ENCODE assay signal across 47 mouse cellular contexts in genomic region chr2:122171292-122171691, GRCm38 (mm10). TPM values are rescaled to one million over a fixed set of nuclear protein-coding genes. Genes with fewer than 3 reads are reported as not detected.
"Had no signal": no experiment of that assay in that cellular context is flagged by ENCODE, and none has a peak within 500 bp of the region (broad histone marks: within the 10 kb centered on the region; RNA-seq: fewer than 3 reads in every experiment).

No protein-coding gene starts in this region.

- H3K4me1 ChIP-seq: limb, embryonic 10.5 days; limb, embryonic 12.5 days; limb, embryonic 13.5 days; limb, embryonic 15.5 days; liver, embryonic 12.5 days; liver, embryonic 13.5 days; liver, embryonic 15.5 days; lung, embryonic 15.5 days; midbrain, embryonic 10.5 days; midbrain, embryonic 12.5 days; midbrain, embryonic 13.5 days; midbrain, embryonic 15.5 days; neural tube, embryonic 12.5 days had no signal

- H3K4me3 ChIP-seq: limb, embryonic 10.5 days; limb, embryonic 12.5 days; limb, embryonic 13.5 days; limb, embryonic 15.5 days; liver, embryonic 12.5 days; liver, embryonic 13.5 days; liver, embryonic 15.5 days; lung, embryonic 15.5 days; megakaryocyte, embryonic 14.5 days; midbrain, embryonic 10.5 days; midbrain, embryonic 12.5 days; midbrain, embryonic 13.5 days; midbrain, embryonic 15.5 days; myocyte; neural tube, embryonic 12.5 days had no signal

- H3K27ac ChIP-seq: limb, embryonic 10.5 days; limb, embryonic 12.5 days; limb, embryonic 13.5 days; limb, embryonic 15.5 days; liver, embryonic 12.5 days; liver, embryonic 13.5 days; liver, embryonic 14.5 days; liver, embryonic 15.5 days; lung, embryonic 15.5 days; macrophage; midbrain, embryonic 10.5 days; midbrain, embryonic 12.5 days; midbrain, embryonic 13.5 days; midbrain, embryonic 15.5 days; neural tube, embryonic 12.5 days had no signal

- DNase-seq: left cerebral cortex, postnatal 4 days; liver; liver, embryonic 13.5 days; liver, postnatal 0 days; lung, adult 18-20 months; lung, adult 2 months; lung, embryonic 14.5 days; lung, postnatal 14 days; lung, postnatal 36 days; lung, postnatal 4 days; midbrain, embryonic 14.5 days had no signal

- H3K36me3 ChIP-seq: limb, embryonic 10.5 days; limb, embryonic 12.5 days; limb, embryonic 13.5 days; limb, embryonic 15.5 days; liver, embryonic 12.5 days; liver, embryonic 13.5 days; liver, embryonic 15.5 days; lung, embryonic 15.5 days; midbrain, embryonic 10.5 days; midbrain, embryonic 12.5 days; midbrain, embryonic 13.5 days; midbrain, embryonic 15.5 days; neural tube, embryonic 12.5 days had no signal

- H3K27me3 ChIP-seq: limb, embryonic 12.5 days; limb, embryonic 13.5 days; limb, embryonic 15.5 days; liver, embryonic 12.5 days; liver, embryonic 13.5 days; liver, embryonic 15.5 days; lung, embryonic 15.5 days; megakaryocyte, embryonic 14.5 days; midbrain, embryonic 12.5 days; midbrain, embryonic 13.5 days; midbrain, embryonic 15.5 days; neural tube, embryonic 12.5 days had no signal

- H3K9ac ChIP-seq: limb, embryonic 12.5 days; limb, embryonic 13.5 days; limb, embryonic 15.5 days; liver, embryonic 12.5 days; liver, embryonic 13.5 days; liver, embryonic 14.5 days; liver, embryonic 15.5 days; liver, postnatal 0 days; lung, embryonic 14.5 days; lung, embryonic 15.5 days; midbrain, embryonic 12.5 days; midbrain, embryonic 13.5 days; midbrain, embryonic 15.5 days; neural tube, embryonic 12.5 days had no signal

- H3K9me3 ChIP-seq: limb, embryonic 10.5 days; limb, embryonic 12.5 days; limb, embryonic 13.5 days; limb, embryonic 15.5 days; liver, embryonic 12.5 days; liver, embryonic 13.5 days; liver, embryonic 15.5 days; lung, embryonic 15.5 days; megakaryocyte, embryonic 14.5 days; midbrain, embryonic 10.5 days; midbrain, embryonic 12.5 days; midbrain, embryonic 13.5 days; midbrain, embryonic 15.5 days; neural tube, embryonic 12.5 days had no signal

RNA-seq across cellular contexts. Expression of gene Trim69, which starts 10.8 kb away (rescaled TPM):
- total RNA-seq: left cerebral cortex, adult 8-10 months; left cerebral cortex, postnatal 10 days; left cerebral cortex, postnatal 14 days; left cerebral cortex, postnatal 25 days; left cerebral cortex, postnatal 36 days; left cerebral cortex, postnatal 4 days; megakaryocyte progenitor cell, adult 5-6 weeks; megakaryocyte, adult 5-6 weeks; midbrain, postnatal 0 days; monocyte, adult 5-6 weeks had no signal
- polyA plus RNA-seq: limb, embryonic 11.5 days; limb, embryonic 12.5 days; limb, embryonic 13.5 days; liver, embryonic 11.5 days; liver, embryonic 12.5 days; liver, embryonic 13.5 days; liver, embryonic 15.5 days; liver, postnatal 0 days; lung, embryonic 14.5 days; lung, embryonic 15.5 days; lung, postnatal 0 days; midbrain, embryonic 10.5 days; midbrain, embryonic 11.5 days; midbrain, embryonic 12.5 days; midbrain, embryonic 13.5 days; midbrain, embryonic 14.5 days; midbrain, embryonic 15.5 days; midbrain, embryonic 16.5 days; midbrain, postnatal 0 days; neural tube, embryonic 11.5 days; neural tube, embryonic 12.5 days had no signal

RNA-seq across cellular contexts. Expression of gene Patl2, which starts 14.7 kb away (rescaled TPM):
- total RNA-seq: left cerebral cortex, postnatal 25 days; left cerebral cortex, postnatal 36 days; left cerebral cortex, postnatal 4 days; megakaryocyte, adult 5-6 weeks; megakaryocyte-erythroid progenitor cell, adult 5-6 weeks; monocyte, adult 5-6 weeks had no signal
- polyA plus RNA-seq: limb, embryonic 10.5 days; limb, embryonic 11.5 days; limb, embryonic 12.5 days; limb, embryonic 13.5 days; limb, embryonic 15.5 days; liver, adult 2 months; lung, adult 2 months; lung, embryonic 14.5 days; lung, embryonic 15.5 days; lung, embryonic 16.5 days; lung, postnatal 0 days; midbrain, embryonic 10.5 days; midbrain, embryonic 11.5 days; midbrain, embryonic 12.5 days; midbrain, embryonic 13.5 days; midbrain, embryonic 14.5 days; midbrain, embryonic 15.5 days; midbrain, embryonic 16.5 days; neural tube, embryonic 11.5 days; neural tube, embryonic 12.5 days had no signal

RNA-seq across cellular contexts. Expression of gene Terb2, which starts 14.8 kb away (rescaled TPM):
- total RNA-seq: left cerebral cortex, adult 8-10 months; left cerebral cortex, postnatal 10 days; left cerebral cortex, postnatal 14 days; left cerebral cortex, postnatal 25 days; left cerebral cortex, postnatal 36 days; left cerebral cortex, postnatal 4 days; liver, adult 2 months; megakaryocyte progenitor cell, adult 5-6 weeks; megakaryocyte, adult 5-6 weeks; megakaryocyte-erythroid progenitor cell, adult 5-6 weeks; midbrain, postnatal 0 days had no signal
- polyA plus RNA-seq: limb, embryonic 10.5 days; limb, embryonic 11.5 days; limb, embryonic 12.5 days; limb, embryonic 13.5 days; limb, embryonic 14.5 days; limb, embryonic 15.5 days; liver, adult 2 months; liver, embryonic 11.5 days; liver, embryonic 12.5 days; liver, embryonic 13.5 days; liver, embryonic 14.5 days; liver, embryonic 15.5 days; liver, embryonic 16.5 days; liver, postnatal 0 days; lung, adult 2 months; lung, embryonic 14.5 days; lung, embryonic 15.5 days; lung, embryonic 16.5 days; lung, postnatal 0 days; macrophage; midbrain, embryonic 10.5 days; midbrain, embryonic 11.5 days; midbrain, embryonic 12.5 days; midbrain, embryonic 13.5 days; midbrain, embryonic 14.5 days; midbrain, embryonic 15.5 days; midbrain, embryonic 16.5 days; midbrain, postnatal 0 days; myocyte; neural tube, embryonic 11.5 days; neural tube, embryonic 12.5 days had no signal
